Mouse (Mus musculus): ENCODE measurements around the gene Bcas3. TPM values are rescaled to one million over a fixed set of nuclear protein-coding genes. Genes with fewer than 3 reads are reported as not detected.

Bcas3 gene
- polyA plus RNA-seq, 1 experiment from 2014 or later: 18.2 TPM

GRCm38 (mm10) chr11:85733577-85733976 is 380.6 kb downstream of the Bcas3 start:
- no peak for ATAC-seq
- no peak overlapping the region for H3K9ac ChIP-seq
- H3K4me2 ChIP-seq: no peak overlapping the region
- 62% methylated on average over 3 of the region's 3 CpGs for WGBS (ENCODE audit: insufficient replicate concordance)
- H3K27ac ChIP-seq: no peak overlapping the region
- no peak overlapping the region for H3K4me3 ChIP-seq
- no peaks in the 10 kb centered on the region for H3K36me3 ChIP-seq
- no peaks in the 10 kb centered on the region for H3K4me1 ChIP-seq
- no peaks in the 10 kb centered on the region for H3K9me3 ChIP-seq (replicated peaks)
- 0 out of 2 replicates have a peak, but pooled peaks cover under 1% of the 10 kb centered on the region for H3K27me3 ChIP-seq (replicated peaks)

- Histone ChIP-seq H3K9me3 (replicated peaks) (no peaks in the 10 kb centered on the region), H3K27ac (no peak overlapping the region), H3K27me3 (replicated peaks) (0 out of 2 replicates have a peak, but pooled peaks cover 3% of the 10 kb centered on the region), H3K4me1 (0 out of 2 replicates have a peak, but pooled peaks cover 3% of the 10 kb centered on the region), H3K4me2 (no peak overlapping the region), H3K36me3 (no peaks in the 10 kb centered on the region), H3K9ac (no peak overlapping the region), H3K4me3 (no peak overlapping the region)
- WGBS (ENCODE audit: insufficient replicate concordance): 66% methylated on average over 7 of the region's 7 CpGs
- no peak for ATAC-seq
Observed at GRCm38 (mm10) chr11:85734317-85735211, 381.6 kb downstream of the Bcas3 start.

- WGBS (ENCODE audit: insufficient replicate concordance): 63% methylated on average over 9 of the region's 9 CpGs
- Histone ChIP-seq H3K4me3 (no peak overlapping the region), H3K4me2 (no peak overlapping the region), H3K27me3 (replicated peaks) (peaks cover 5% of the 10 kb centered on the region; the same call in 1 of the 2 replicates), H3K27ac (no peak overlapping the region), H3K4me1 (peaks cover 17% of the 10 kb centered on the region), H3K9ac (no peak overlapping the region), H3K36me3 (no peaks in the 10 kb centered on the region), H3K9me3 (replicated peaks) (no peaks in the 10 kb centered on the region)
- no peak for ATAC-seq
Observed at GRCm38 (mm10) chr11:85737227-85737626, 384.3 kb downstream of the Bcas3 start.

- H3K9ac ChIP-seq: no peak overlapping the region
- no peaks in the 10 kb centered on the region for H3K36me3 ChIP-seq
- peaks cover 17% of the 10 kb centered on the region for H3K4me1 ChIP-seq
- ATAC-seq: no peak
- 59% methylated on average over 3 of the region's 3 CpGs for WGBS (ENCODE audit: insufficient replicate concordance)
- H3K4me2 ChIP-seq: no peak overlapping the region
- no peak overlapping the region for H3K4me3 ChIP-seq
- H3K9me3 ChIP-seq (replicated peaks): no peaks in the 10 kb centered on the region
- peaks cover 12% of the 10 kb centered on the region for H3K27me3 ChIP-seq (replicated peaks)
- H3K27ac ChIP-seq: no peak overlapping the region
Observed at GRCm38 (mm10) chr11:85737893-85738292, 384.9 kb downstream of the Bcas3 start.

- ATAC-seq: no peak
- peaks cover 17% of the 10 kb centered on the region for H3K27me3 ChIP-seq (replicated peaks)
- WGBS (ENCODE audit: insufficient replicate concordance): 52% methylated on average over 5 of the region's 5 CpGs
- no peak overlapping the region for H3K9ac ChIP-seq
- H3K4me2 ChIP-seq: no peak overlapping the region
- H3K27ac ChIP-seq: no peak overlapping the region
- H3K4me3 ChIP-seq: no peak overlapping the region
- peaks cover 17% of the 10 kb centered on the region for H3K4me1 ChIP-seq
- H3K36me3 ChIP-seq: no peaks in the 10 kb centered on the region
- no peaks in the 10 kb centered on the region for H3K9me3 ChIP-seq (replicated peaks)
Observed at GRCm38 (mm10) chr11:85738585-85738984, 385.6 kb downstream of the Bcas3 start.

- Histone ChIP-seq H3K9me3 (replicated peaks) (no peaks in the 10 kb centered on the region), H3K9ac (no peak overlapping the region), H3K4me3 (no peak overlapping the region), H3K27ac (no peak overlapping the region), H3K36me3 (no peaks in the 10 kb centered on the region), H3K27me3 (replicated peaks) (peaks cover 17% of the 10 kb centered on the region), H3K4me1 (peaks cover 17% of the 10 kb centered on the region), H3K4me2 (no peak overlapping the region)
- no peak for ATAC-seq
- 62% methylated on average over 6 of the region's 6 CpGs for WGBS (ENCODE audit: insufficient replicate concordance)
Observed at GRCm38 (mm10) chr11:85739266-85739977, 386.5 kb downstream of the Bcas3 start.

- H3K36me3 ChIP-seq: no peaks in the 10 kb centered on the region
- no peak for ATAC-seq
- no peak overlapping the region for H3K4me3 ChIP-seq
- no peak overlapping the region for H3K9ac ChIP-seq
- 63% methylated on average over 7 of the region's 7 CpGs for WGBS (ENCODE audit: insufficient replicate concordance)
- peaks cover 7% of the 10 kb centered on the region; the same call in 1 of the 2 replicates for H3K4me1 ChIP-seq
- H3K27me3 ChIP-seq (replicated peaks): peaks cover 21% of the 10 kb centered on the region
- H3K9me3 ChIP-seq (replicated peaks): no peaks in the 10 kb centered on the region
- no peak overlapping the region for H3K27ac ChIP-seq
- no peak overlapping the region for H3K4me2 ChIP-seq
Observed at GRCm38 (mm10) chr11:85746373-85746772, 393.4 kb downstream of the Bcas3 start.

GRCm38 (mm10) chr11:85748891-85749290 is 395.9 kb downstream of the Bcas3 start:
- WGBS (ENCODE audit: insufficient replicate concordance): 65% methylated on average over 2 of the region's 2 CpGs
- H3K4me1 ChIP-seq: peaks cover 7% of the 10 kb centered on the region; the same call in 1 of the 2 replicates
- ATAC-seq: no peak
- H3K27me3 ChIP-seq (replicated peaks): peaks cover 6% of the 10 kb centered on the region; the same call in 1 of the 2 replicates
- H3K4me3 ChIP-seq: no peak overlapping the region
- H3K9me3 ChIP-seq (replicated peaks): no peaks in the 10 kb centered on the region
- H3K27ac ChIP-seq: no peak overlapping the region
- H3K36me3 ChIP-seq: no peaks in the 10 kb centered on the region
- H3K4me2 ChIP-seq: no peak overlapping the region
- no peak overlapping the region for H3K9ac ChIP-seq

- Histone ChIP-seq H3K9ac (no peak overlapping the region), H3K4me3 (no peak overlapping the region), H3K27ac (no peak overlapping the region), H3K4me1 (peaks cover 7% of the 10 kb centered on the region; the same call in 1 of the 2 replicates), H3K4me2 (no peak overlapping the region), H3K27me3 (replicated peaks) (peaks cover 18% of the 10 kb centered on the region; the same call in 1 of the 2 replicates), H3K9me3 (replicated peaks) (no peaks in the 10 kb centered on the region), H3K36me3 (no peaks in the 10 kb centered on the region)
- 48% methylated on average over 11 of the region's 11 CpGs for WGBS (ENCODE audit: insufficient replicate concordance)
- no peak for ATAC-seq
Observed at GRCm38 (mm10) chr11:85751171-85751570, 398.2 kb downstream of the Bcas3 start.

- 78% methylated on average over 13 of the region's 13 CpGs for WGBS (ENCODE audit: insufficient replicate concordance)
Observed at GRCm38 (mm10) chr11:85754631-85755502, 401.9 kb downstream of the Bcas3 start.

GRCm38 (mm10) chr11:85755503-85756044 is 402.6 kb downstream of the Bcas3 start:
- H3K9me3 ChIP-seq (replicated peaks): no peaks in the 10 kb centered on the region
- no peaks in the 10 kb centered on the region for H3K36me3 ChIP-seq
- H3K27ac ChIP-seq: no peak overlapping the region
- WGBS (ENCODE audit: insufficient replicate concordance): 71% methylated on average over 2 of the region's 2 CpGs
- ATAC-seq: no peak
- H3K4me1 ChIP-seq: peaks cover 35% of the 10 kb centered on the region
- H3K4me2 ChIP-seq: no peak overlapping the region
- H3K9ac ChIP-seq: no peak overlapping the region
- H3K27me3 ChIP-seq (replicated peaks): peaks cover 22% of the 10 kb centered on the region
- H3K4me3 ChIP-seq: no peak overlapping the region

More at GRCm38 (mm10) chr11:85754631-85755502, 401.9 kb downstream of the Bcas3 start:
- Histone ChIP-seq H3K4me1 (peaks cover 29% of the 10 kb centered on the region), H3K36me3 (no peaks in the 10 kb centered on the region), H3K9ac (no peak overlapping the region), H3K27ac (no peak overlapping the region), H3K4me2 (no peak overlapping the region), H3K27me3 (replicated peaks) (peaks cover 17% of the 10 kb centered on the region), H3K9me3 (replicated peaks) (no peaks in the 10 kb centered on the region), H3K4me3 (no peak overlapping the region)
- ATAC-seq: no peak
